Mouse (Mus musculus) retina, adult 2 months (tissue): Measurements from ENCODE around the gene Cplx3.

ENCODE experiments used
- DNase-seq: peaks from one replicate; pipeline ENCODE4 v3.0.0-alpha.2; 2012; ENCODE audit warnings: low read depth, low spot score

Gene Cplx3

DNA sequence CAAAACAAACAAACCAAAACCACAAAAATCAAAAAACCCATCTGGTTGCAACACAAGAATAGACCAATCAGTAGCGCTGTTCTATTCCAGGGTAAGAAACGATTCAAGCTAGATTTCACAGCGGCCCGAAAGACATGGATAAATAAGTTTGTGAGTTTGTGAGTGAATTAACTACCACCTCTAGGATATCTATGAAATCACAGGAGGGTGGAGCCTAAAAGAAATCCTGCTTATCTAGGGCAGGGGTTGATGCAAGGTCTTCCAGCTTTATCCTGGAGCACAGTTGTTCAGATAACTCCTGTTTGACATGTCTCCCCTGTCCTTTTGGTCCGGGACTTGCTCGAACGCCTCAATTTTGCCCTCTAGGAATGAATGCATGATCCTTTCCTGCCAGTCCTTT is 45.8 kb downstream of the Cplx3 start:
- DNase-seq, result no peak

- DNase-seq, result no peak
Measured at GRCm38 (mm10) chr9:57559568-57559967, 46.5 kb downstream of the Cplx3 start.

DNA sequence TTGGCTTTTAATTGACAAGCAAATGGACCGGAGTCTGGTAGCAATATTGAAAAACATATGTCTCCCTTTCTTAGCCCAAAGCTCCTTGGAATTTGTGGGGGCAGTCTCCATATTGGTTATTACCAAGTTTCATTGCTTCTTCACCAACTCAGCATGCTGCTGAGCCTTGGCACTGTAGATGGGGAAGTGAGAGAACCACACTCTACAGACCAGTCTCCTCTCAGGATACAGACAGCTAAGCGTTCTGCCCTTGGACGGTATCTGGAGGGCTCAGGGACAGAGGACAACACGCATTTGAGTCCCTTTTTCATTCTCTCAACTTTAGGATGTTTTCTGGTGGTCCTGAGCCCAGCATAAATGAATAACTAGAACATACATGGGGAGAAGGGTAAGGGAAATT is 47.5 kb downstream of the Cplx3 start:
- DNase-seq, result no peak

GRCm38 (mm10) chr9:57557215-57557614 is 48.9 kb downstream of the Cplx3 start:
- no peak for DNase-seq

- no peak for DNase-seq
Measured at GRCm38 (mm10) chr9:57554753-57555152, 51.3 kb downstream of the Cplx3 start.

GRCm38 (mm10) chr9:57553119-57553518 is 53.0 kb downstream of the Cplx3 start:
- no peak for DNase-seq

GRCm38 (mm10) chr9:57552139-57552887 is 53.8 kb downstream of the Cplx3 start, which contains the start of gene Mpi:
Mpi (minus strand) TSS chr9:57552763.
- DNase-seq, result peak; percentile 43

DNA sequence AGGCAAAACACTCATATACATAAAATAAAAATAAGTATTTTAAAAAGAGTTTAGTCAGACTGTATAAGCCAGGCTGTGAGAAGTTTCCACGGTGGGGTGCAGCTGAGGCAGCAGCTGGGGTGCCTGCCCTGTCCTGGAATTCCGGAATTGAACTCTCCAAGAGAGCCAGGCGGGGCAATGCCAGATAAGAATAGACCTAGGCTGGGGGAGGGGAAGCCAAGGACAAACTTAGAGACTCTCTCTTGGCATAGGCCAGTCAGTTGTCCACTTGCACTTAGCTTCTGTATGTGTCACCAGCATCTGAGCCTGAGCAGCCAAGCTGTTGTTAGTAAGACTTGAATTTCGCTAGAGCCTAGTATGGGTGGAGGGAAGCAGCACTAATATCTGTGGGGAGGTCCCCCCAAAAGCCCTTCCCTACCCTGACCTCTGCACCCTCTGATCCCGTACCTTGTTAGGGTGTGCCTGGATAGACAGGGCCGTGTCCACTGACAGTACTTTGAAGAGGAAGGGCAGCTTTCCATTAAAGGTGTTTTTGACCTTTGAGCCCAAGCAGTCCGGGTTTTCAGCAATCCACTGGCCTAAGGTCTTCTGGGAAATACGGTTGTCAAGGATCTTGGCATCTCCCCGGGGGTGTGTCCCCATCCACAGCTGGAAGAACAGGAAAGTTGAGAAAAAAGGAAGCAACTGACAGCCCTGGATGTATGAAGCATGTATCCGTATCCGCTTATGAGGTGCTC is 55.8 kb downstream of the Cplx3 start:
- no peak for DNase-seq
